Mouse (Mus musculus) c-Kit-positive CD71-positive TER-119-positive erythroid progenitor cells, embryonic 14.5 days (primary cell): ENCODE data around the gene Pde4c.

Source experiments
- DNase-seq: peaks from one replicate; pipeline ENCODE4 v3.0.0-alpha.2; 2013; ENCODE audit warnings: low spot score

Pde4c gene

DNA sequence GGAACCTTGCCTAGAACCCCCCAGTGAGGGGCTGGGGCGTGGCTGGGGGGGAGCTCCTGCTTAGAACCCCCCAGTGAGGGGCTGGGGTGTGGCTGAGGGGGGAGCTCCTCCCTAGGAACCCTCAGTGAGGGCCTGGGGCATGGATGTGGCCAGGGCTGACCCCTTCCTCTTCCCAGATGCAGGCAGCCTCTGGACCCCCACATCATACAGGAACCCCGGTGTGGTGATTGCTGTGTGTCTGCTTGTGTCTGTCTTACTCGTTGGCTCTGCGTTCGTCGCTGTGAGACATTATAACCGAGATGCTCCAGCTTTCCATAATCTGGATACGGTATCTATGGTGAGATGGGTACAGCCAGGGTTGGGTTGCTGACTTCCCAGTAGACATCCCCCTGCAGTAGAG, 1.9 kb upstream of the Pde4c start:
- no peak for DNase-seq

DNA sequence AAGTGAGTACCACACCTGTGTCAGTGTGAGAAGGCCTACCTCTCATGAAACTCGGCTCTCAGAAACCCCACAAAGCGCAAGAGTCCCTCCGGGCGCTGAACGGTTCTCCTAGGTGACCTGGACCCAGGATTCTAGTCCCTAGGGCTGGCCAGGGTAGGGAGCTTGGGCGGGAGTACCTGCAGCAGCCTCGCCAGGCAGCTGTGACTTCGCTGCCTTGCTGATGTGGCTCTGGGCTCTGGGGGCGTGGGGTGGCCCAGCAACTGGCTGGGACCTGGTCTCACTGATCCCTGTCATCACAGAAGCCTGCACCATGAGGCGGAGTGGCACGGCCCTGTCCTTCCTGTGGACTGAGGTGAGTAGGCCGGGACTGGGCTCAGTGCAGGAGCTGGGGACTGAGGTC, 696 bp downstream of the Pde4c start:
- DNase-seq: no peak

DNA sequence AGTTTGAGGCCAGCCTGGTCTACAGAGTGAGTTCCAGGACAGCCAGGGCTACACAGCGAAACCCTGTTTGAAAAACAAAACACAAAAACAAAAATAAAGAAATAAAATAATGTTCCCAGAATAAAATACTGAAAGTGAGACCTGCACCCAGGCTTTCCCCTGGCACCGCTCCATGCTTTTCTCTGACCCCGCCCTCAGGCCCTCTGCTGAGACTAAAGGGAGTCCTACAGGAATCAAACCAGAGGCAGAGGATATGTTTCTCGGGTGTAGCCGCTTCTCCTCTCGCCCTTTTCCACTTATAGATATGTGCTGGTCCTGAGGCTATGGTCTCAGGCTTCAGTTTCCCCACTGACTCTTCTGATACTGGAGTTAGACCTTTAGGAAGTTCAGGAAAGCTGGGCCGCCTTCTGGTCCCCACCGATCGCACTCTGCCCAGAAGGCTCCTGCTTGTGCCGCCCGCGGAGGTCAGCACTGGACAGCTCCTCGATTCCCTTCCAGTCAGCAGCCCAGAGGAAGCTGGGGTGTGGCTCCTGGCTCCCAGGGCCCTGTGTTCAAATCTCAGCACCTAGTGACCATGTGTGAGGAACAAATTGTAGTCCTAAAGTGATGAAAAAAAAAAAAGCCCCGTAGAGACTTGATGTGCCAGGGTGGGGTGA, 2.4 kb downstream of the Pde4c start:
- no peak for DNase-seq

DNA sequence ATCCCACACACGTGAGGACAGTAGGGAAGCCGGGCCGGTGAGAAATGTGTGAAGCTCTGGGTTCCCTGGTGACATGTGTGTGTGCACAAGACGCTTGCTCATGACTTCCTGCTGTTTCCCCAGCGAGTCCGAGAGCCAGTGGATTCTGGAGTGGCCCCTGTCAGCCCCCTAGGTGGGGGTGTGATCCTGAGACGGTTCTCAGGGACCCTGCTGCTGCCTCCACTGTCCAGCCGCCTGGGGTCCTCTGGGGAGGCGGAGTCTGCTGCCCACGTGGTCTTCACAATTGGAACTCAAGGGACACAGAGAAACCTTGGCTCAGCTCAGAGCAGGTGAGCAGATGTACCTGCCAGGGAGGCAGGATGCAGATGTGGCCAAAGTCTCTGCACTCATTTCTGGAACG, 3.2 kb downstream of the Pde4c start:
- DNase-seq: no peak

DNA sequence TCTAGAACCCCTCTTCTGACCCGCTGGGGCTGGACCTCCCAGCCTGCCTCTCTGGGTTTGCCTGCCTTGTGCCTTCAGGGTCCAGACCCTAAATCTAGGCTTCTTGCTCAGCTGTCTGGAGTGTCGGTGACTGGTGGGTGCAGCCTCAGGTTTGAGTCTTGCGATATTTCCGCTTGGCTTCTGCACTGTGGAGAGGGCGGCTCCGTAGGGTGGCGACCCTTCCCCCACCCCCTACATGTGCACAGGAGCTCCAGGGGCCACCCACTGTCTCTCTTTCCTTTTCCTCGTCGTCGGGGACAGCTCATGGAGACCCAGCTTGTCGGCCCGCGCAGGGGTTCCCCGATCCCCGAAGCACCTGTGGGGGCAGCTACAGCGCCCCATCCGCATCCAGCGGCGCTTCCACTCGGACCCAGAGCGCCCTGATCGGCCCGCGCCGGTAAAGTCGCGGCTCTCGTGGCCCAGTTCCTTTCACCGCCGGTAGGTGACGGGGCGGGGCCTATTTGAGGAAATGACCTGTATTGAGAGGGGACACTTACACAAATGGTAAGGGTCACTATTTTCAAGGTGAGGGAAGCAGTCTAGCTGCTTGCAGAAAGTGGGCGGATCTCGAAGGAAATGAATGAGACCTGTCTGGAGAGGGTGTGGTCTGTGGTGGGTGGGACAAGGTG, 6.4 kb downstream of the Pde4c start:
- DNase-seq: no peak

DNA sequence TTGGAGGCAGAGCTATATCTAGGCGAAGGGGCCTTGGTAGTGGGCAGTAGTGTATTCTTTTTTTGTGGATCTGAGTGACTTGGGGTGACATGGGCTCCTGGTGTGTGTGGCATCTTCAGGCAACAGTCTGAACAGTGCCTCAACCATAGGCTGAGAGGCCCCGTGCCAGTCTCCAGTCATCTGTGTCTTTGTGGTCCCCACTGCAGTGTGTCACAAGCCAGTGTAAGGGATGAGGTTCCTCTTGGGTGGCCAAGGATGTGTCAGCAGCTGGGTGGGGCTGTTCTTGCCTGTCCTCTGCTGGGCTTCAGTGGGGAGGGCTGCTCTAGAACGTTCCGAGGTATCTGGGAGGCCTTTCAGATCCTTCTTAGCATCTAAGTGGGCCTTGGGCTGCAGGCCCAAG, 7.4 kb downstream of the Pde4c start:
- DNase-seq: no peak

DNA sequence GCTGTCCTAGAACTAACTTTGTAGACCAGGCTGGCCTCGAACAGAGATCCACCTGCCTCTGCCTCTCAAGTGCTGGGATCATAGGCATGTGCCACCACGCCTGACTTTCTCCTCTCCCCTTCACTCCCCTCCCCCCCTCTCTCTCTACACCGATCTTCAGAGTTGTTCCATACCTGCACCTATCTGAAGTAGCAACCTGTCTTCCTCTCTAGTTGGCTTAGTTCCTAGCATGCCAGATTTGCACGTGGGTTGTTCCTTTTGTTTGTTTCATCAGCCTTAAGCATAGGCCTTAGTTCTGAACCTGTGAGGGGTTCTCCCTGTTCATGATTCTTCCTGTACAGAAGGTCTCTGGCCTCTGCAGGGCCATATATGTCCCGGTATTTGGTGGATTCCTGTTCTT, 14.2 kb downstream of the Pde4c start:
- DNase-seq: no peak

DNA sequence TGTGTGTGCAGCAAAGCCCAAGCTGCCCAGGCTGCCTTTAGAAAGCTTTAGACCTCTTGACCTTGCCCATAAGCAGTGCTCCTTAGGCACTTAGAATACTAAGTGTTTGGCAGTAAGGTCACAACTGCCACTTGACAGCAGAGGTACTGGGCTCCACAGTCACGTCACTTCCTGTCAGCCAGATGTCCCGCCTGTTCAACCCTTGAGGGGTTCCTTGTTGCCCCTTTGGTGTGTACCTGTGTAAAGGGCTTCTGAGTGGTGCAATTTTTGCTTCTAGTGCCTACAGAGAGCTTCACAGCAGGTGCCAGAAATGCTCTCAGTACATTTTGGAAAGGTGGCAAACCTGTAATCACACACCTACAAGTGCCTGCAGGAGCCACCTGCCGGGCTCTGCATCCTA, 14.7 kb downstream of the Pde4c start:
- DNase-seq: no peak

DNA sequence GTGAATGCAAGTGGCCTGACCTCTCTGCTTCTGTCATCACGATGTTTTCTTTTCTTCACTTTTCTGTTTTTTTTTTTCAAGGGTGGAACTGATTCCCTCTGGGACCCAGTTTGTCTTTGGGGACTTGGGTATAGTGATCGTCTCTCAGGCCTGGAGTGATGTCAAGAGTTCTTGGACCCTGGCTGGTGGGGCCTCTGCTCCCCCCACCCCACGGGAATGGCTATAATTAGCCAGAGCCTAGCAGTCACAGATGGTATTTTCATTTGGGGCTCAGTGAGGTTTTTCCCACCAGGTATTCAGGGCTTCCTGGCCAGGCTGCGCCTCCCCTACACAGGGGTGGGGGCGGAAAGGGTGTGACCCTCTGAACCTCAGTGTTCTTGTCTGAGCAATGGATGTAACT, 18.1 kb downstream of the Pde4c start:
- no peak for DNase-seq

DNA sequence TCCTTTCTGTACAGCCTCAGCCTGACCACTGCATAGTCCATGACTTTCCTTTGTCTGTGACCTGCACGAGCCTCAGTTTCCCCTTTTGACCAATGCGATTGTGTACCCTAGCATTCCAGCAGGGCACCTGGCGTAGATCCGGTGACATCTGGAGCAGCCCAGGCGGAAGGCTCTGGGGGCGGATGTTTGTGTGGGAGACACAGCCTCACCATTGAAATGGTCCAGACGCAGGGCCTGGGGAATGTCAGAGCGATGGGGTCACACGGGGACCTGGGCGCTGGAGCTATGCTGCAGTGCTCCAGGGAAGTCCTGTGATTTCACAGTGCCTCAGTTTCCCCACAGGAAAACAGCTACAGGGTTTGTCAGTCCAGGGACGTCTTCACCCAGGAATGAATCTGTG, 18.7 kb downstream of the Pde4c start:
- no peak for DNase-seq

DNA sequence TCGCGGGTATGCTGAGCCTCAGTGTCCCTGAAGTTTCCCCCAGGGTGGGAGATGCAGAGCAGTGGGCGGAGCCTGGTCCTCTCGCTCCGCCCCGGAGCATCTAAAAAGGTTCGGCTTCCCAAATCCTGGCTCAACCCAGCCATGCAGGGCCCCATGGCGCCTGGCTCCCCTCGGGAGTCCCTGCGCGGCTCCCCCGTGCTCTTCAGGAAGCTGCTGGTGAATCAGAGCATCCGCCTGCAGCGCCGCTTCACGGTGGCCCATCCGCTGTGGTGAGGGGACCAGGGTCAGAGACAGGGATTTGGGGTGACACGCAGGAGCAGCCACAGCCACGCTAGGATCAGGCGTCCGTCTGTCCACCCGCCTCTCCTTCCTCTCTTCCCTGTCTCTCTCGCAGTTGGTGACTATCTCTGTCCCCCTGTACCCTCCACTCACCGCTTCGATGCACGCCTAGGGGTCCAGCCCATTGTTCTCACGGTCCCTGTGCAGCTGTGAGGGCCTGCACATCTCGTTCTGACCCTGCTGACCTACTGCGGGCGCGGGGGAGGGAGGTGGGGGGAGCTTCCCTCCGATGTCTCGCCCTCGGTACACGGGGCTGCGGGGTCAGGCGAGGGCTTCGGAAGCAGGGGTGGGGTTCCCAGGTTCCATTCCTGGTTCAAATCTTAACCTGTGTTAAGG, 19.6 kb downstream of the Pde4c start:
- no peak for DNase-seq

DNA sequence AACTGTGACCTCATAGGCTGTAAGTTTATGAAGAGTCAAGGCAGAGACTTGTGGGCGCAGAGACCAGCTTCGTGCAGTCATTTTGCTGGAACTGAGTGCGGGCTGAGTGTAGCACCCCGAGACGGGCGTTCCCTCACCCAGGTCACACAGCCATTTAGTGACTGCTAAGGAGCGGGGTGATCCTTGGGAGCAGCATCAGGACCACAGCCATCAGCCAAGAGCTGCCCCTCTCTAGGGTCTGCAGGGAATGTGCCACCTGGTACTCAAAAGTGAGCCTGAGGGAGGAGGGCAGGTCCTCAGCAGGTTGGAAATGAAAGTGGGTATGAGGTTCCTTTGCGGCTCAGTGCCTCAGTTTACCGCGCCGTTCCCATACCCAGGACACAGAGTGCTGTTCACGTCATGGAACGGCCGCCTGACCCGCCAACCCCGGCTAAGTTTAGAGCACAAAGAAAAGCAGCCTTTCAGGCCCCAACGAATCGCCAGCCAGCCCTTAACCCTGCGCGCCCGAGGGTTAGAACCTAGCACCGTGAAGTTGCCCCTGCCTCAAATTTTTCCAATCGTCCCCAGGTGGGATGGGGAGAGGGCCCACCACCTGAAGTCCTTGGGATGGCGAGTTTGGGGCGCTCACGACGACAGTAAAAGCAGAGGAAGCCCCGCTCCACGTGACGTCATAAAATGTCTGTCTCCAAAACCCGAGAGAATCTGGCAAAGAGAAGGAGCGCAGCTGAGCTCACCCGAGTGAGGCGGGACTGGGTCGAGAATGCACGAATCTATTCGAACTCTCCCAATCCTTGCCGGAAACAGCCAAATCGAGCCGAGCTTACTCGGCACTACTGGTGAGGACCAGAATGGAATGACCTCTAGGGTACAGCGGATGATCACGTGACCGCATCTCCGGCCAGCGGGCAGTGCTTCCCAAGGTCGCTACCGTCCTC, 20.4 kb downstream of the Pde4c start:
- DNase-seq: no peak

DNA sequence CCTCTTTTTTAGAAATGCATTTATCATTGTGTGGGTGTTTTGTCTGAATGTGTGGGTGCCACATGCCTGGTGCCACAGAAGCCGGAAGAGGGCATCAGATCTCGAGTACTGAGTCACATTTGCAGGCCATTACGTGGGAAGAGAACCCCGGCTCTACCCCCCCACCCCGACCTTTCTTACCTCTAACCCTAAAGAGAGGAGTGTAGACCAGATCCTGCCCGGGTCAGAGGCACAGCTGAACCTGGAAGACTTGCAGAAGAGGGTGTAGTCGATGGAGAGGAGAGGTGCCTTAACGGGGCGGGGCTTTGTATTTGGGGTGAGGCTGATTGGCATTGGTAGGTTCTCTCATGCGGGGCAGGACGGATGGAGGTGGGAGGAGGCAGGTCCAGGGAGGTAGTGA, 21.3 kb downstream of the Pde4c start:
- no peak for DNase-seq

DNA sequence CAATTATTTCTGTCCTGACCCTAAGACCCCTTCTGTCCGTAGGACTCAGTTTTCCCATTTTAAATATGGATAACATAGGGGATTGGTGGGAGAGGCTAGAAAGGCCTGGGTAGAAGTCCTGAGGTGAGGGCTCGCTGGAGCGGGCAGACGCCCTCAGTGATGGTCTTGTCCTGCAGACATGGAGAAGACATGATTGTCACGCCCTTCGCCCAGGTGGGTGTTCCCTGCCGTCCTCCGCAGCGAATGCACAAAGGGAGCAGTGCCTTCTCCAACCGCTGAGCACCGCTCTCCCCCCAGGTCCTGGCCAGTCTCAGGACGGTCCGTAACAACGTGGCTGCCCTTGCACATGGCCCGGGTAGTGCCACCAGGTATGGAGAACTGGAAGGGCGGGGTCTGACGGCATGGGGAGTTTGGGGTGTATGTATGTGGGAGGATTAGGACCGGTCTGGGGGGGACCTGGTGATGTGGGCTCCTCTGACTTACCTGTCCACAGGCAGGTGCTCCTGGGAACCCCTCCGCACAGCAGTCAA, 22.2 kb downstream of the Pde4c start:
- DNase-seq: no peak

DNA sequence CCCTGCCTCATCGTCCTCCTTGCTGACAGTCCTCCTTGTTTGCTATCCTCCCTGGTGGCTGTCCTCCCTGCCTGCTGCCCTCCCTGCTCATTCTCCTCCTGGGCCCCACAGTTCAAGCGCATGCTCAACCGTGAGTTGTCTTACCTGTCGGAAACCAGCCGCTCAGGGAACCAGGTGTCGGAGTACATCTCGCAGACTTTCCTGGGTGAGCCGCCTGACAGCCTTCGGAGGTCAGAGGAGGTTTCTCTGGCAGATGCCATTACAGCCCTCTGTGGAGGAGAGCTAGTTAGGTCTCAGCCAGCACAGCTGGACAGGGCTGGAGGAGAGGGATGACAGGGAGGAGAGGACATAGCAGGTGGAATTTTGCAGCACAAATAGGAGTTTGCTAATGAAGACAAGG, 23.2 kb downstream of the Pde4c start:
- DNase-seq: no peak

DNA sequence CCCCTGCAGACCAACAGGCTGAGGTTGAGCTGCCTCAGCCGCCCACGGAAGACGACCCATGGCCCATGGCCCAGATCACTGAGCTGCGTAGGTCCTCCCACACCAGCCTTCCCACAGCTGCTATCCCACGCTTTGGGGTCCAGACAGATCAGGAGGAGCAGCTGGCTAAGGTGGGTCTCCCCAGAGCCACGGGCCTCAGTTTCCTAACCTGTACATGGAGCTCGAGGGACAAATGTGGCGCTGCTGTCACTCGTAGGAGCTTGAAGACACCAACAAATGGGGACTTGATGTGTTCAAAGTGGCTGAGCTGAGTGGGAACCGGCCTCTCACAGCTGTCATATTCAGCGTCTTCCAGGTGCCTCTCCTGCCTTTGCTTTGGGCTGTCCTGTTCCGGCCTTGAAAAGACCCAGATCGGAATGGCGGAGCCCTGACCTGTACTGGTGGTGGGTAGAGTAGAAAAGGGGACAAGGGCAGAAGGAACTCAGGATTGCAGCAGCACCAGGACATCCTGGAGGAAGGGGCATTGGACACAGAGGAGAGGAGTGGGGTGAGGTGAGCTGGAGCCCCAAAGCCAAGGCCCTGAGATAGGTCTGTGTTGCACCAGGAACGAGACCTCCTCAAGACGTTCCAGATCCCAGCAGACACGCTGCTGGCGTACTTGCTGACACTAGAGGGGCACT, 23.8 kb downstream of the Pde4c start:
- DNase-seq: no peak

DNA sequence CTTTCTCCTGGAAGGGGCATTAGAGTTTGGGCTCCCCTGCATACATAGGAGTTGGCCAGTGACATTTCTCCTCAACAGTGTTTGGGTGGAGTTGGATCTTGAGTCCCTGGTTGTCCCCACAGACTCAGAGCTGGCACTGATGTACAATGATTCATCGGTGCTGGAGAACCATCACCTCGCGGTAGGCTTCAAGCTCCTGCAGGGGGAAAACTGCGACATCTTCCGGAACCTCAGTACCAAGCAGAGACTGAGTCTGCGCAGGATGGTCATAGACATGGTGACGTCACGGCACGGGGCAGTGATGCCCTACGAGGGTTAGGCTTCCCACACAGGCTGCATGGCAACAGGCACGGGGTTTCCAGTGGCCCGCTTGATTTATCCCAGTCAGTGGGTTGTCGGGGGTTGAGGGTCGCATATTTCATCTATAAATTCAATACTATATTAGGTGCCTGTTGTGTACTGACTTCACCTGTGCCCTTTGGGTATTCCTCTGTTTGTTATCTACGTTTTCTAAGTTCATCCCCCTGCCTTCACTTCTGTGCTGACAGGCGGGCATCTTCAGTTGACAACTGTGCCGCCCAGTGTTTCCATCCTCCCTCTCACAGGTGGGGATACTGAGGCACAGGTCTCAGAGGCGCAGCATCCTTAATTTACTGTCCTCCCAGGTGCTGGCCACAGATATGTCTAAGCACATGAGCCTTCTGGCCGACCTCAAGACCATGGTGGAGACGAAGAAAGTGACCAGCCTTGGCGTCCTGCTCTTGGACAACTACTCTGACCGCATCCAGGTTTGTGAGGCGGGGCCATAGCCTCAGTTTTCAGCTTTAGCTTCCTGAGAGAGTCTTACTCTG, 25.0 kb downstream of the Pde4c start:
- DNase-seq: no peak

DNA sequence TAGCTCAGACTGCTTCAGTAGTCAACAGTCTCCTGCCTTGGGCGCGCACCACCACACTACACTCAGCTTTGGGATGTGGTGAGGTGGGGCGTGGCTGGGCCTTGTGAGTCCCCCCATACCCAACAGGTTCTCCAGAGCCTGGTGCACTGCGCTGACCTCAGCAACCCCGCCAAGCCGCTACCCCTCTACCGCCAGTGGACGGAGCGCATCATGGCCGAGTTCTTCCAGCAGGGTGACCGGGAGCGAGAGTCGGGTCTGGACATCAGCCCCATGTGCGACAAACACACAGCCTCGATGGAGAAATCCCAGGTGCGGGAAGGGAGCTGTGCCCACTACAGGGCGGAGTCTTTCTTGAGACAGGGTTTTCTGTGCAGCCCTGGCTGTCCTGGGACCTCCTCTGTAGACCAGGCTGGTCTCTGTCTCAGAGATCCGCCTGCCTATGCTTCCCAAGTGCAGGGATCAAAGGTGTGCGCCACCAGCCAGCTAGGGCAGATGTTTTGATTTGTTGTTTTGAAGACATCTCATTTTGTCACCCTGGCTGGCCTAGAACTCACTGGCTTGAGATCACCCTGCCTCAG, 25.7 kb downstream of the Pde4c start:
- DNase-seq: no peak

DNA sequence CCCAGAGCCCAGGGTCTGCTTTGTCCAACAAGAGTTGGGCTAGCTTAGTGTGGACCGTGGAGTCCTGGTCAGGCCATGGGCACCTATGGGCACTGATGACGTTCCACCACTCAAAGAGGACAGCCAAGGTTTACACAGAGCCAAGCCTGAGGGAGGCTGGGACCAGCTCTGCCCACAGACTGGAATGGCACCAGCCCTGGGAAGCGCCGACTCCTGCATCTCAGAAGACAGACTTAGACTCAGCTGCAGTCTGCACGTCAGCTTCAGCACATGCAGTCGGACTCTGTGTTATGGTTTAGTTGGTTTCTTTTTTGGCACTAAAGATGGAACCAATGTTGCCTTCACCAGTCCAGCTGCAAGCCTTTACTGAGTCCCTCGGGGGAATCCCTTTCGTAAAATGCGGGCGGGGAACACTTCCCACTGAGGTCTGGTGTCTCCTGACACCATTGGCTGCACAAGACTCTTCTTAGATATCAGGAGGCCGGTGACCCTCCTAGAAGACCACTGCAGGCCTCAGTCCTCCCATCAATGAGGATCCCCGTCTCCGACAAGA, 26.7 kb downstream of the Pde4c start:
- no peak for DNase-seq
